Mouse (Mus musculus): ENCODE measurements around the gene Tmigd3. TPM values are rescaled to one million over a fixed set of nuclear protein-coding genes. Genes with fewer than 3 reads are reported as not detected.
"Not testable (repeated sequence)": the region's sequence is repeated elsewhere in the genome, so short reads cannot be mapped to it uniquely, and the experiment has no call there.

Tmigd3 gene
- polyA plus RNA-seq, 1 experiment = not detected

DNA sequence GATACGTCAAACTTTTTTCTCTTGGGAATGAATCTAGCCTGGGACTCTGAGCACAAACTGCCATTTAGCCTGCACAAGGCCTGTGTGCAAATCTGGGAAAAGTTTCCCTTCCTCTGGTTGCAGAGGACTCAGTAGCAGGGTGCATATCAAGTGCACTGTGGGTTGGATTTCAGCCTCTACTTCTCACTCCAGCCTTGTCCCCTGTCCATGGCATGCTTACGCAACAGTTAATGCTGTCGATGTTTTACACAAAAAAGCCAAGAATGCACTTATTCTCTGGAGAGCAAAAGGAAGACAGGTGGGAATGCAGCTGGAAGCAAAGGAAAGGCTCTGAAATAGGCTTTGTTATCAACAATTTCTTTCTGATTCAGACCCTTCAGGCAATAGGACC lies 47.6 kb downstream of the Tmigd3 start:
- TF ChIP-seq USF1 (IDR thresholded peaks at IDR 0.05; ENCODE audit: low read depth) (no peak), MYOG (IDR thresholded peaks at IDR 0.05; ENCODE audit: control insufficient read depth, extremely low read depth, insufficient read length) (no peak), CTCF (IDR thresholded peaks at IDR 0.05; ENCODE audit: control insufficient read depth, insufficient read depth, insufficient read length) (no peak), CEBPB (IDR thresholded peaks at IDR 0.05; ENCODE audit: low read depth) (no peak), MAX (IDR thresholded peaks at IDR 0.05) (no peak), FOSL1 (IDR thresholded peaks at IDR 0.05; ENCODE audit: insufficient read depth, low read length, poor library complexity, severe bottlenecking) (no peak), MYOD1 (IDR thresholded peaks at IDR 0.05; ENCODE audit: control insufficient read depth, insufficient read length, low read depth) (no peak)
- Histone ChIP-seq H3K36me3 (ENCODE audit: control insufficient read depth, insufficient read depth) (no peaks in the 10 kb centered on the region), H3K79me3 (ENCODE audit: low read depth) (no peaks in the 10 kb centered on the region), H3K79me2 (ENCODE audit: control insufficient read depth, insufficient read depth) (no peaks in the 10 kb centered on the region), H3K27me3 (ENCODE audit: control insufficient read depth, insufficient read depth, insufficient read length) (no peaks in the 10 kb centered on the region), H3ac (ENCODE audit: control insufficient read depth, insufficient read length, low read depth) (no peak overlapping the region), H3K4me3 (ENCODE audit: insufficient read depth, poor library complexity, severe bottlenecking) (no peak overlapping the region)

DNA sequence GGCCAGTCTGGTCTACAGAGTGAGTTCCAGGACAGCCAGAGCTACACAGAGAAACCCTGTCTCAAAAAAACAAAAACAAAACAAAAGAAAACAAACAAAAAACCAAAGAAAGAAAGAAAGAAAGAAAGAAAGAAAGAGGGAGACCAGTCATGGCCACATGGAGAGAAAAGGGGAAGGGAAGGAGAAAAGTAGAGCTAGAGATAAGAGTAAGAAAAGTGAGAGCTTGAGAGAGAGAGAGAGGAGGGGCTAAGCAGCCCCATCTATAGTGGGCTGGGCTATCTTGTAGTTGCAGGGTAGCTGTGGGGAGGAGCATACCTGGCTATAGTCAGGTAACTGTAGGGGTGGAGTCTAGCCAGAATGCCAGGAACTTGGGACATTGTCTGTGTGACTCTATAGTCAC lies 50.0 kb downstream of the Tmigd3 start:
- not testable (repeated sequence) for H3K36me3 ChIP-seq (ENCODE audit: control insufficient read depth, insufficient read depth); H3K27me3 ChIP-seq (ENCODE audit: control insufficient read depth, insufficient read depth, insufficient read length); H3K79me3 ChIP-seq (ENCODE audit: low read depth); H3ac ChIP-seq (ENCODE audit: control insufficient read depth, insufficient read length, low read depth); H3K4me3 ChIP-seq (ENCODE audit: insufficient read depth, poor library complexity, severe bottlenecking); H3K79me2 ChIP-seq (ENCODE audit: control insufficient read depth, insufficient read depth)

DNA sequence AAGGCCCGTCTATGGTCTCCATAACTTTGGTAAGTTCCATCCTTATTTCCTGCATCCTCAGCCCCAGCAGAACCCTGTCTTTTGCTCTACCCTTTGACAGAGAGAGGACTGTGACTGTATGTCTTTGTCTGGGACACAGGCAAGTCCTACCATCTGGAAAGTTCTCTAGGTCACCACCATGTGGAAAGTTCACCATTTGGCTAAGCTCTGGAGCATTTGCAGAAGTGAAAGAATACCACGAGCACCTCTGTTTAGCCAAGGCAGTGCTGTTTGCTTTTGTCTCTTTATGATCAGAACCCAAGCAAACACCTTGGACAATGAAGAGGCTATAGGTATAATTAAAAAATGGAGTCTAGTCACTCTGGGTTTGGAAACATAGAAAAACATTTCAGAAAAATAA lies 51.3 kb downstream of the Tmigd3 start:
- TF ChIP-seq MAX (IDR thresholded peaks at IDR 0.05) = no peak
- TF ChIP-seq CEBPB (IDR thresholded peaks at IDR 0.05; ENCODE audit: low read depth) = no peak
- no peak for TF ChIP-seq CTCF (IDR thresholded peaks at IDR 0.05; ENCODE audit: control insufficient read depth, insufficient read depth, insufficient read length)
- TF ChIP-seq MYOD1 (IDR thresholded peaks at IDR 0.05; ENCODE audit: control insufficient read depth, insufficient read length, low read depth) = no peak
- no peak for TF ChIP-seq FOSL1 (IDR thresholded peaks at IDR 0.05; ENCODE audit: insufficient read depth, low read length, poor library complexity, severe bottlenecking)
- TF ChIP-seq USF1 (IDR thresholded peaks at IDR 0.05; ENCODE audit: low read depth) = no peak
- no peak for TF ChIP-seq MYOG (IDR thresholded peaks at IDR 0.05; ENCODE audit: control insufficient read depth, extremely low read depth, insufficient read length)

GRCm38 (mm10) chr3:105924616-105925015 lies 53.9 kb downstream of the Tmigd3 start:
- H3ac ChIP-seq (ENCODE audit: control insufficient read depth, insufficient read length, low read depth) = no peak overlapping the region

More for the DNA sequence above, 51.3 kb downstream of the Tmigd3 start:
- Histone ChIP-seq H3ac (ENCODE audit: control insufficient read depth, insufficient read length, low read depth) (no peak overlapping the region), H3K4me3 (ENCODE audit: insufficient read depth, poor library complexity, severe bottlenecking) (no peak overlapping the region), H3K79me3 (ENCODE audit: low read depth) (no peaks in the 10 kb centered on the region), H3K36me3 (ENCODE audit: control insufficient read depth, insufficient read depth) (no peaks in the 10 kb centered on the region), H3K27me3 (ENCODE audit: control insufficient read depth, insufficient read depth, insufficient read length) (no peaks in the 10 kb centered on the region), H3K79me2 (ENCODE audit: control insufficient read depth, insufficient read depth) (no peaks in the 10 kb centered on the region)

GRCm38 (mm10) chr3:105927561-105928194 lies 57.0 kb downstream of the Tmigd3 start:
- TF ChIP-seq MYOG (IDR thresholded peaks at IDR 0.05; ENCODE audit: control insufficient read depth, extremely low read depth, insufficient read length) = no peak
- TF ChIP-seq FOSL1 (IDR thresholded peaks at IDR 0.05; ENCODE audit: insufficient read depth, low read length, poor library complexity, severe bottlenecking) = no peak
- no peak for TF ChIP-seq USF1 (IDR thresholded peaks at IDR 0.05; ENCODE audit: low read depth)
- no peak for TF ChIP-seq MAX (IDR thresholded peaks at IDR 0.05)
- TF ChIP-seq CEBPB (IDR thresholded peaks at IDR 0.05; ENCODE audit: low read depth) = no peak
- no peak for TF ChIP-seq MYOD1 (IDR thresholded peaks at IDR 0.05; ENCODE audit: control insufficient read depth, insufficient read length, low read depth)
- TF ChIP-seq CTCF (IDR thresholded peaks at IDR 0.05; ENCODE audit: control insufficient read depth, insufficient read depth, insufficient read length) = no peak
- Histone ChIP-seq H3K36me3 (ENCODE audit: control insufficient read depth, insufficient read depth) (no peaks in the 10 kb centered on the region), H3K4me3 (ENCODE audit: insufficient read depth, poor library complexity, severe bottlenecking) (no peak overlapping the region), H3K79me3 (ENCODE audit: low read depth) (no peaks in the 10 kb centered on the region), H3ac (ENCODE audit: control insufficient read depth, insufficient read length, low read depth) (no peak overlapping the region), H3K27me3 (ENCODE audit: control insufficient read depth, insufficient read depth, insufficient read length) (no peaks in the 10 kb centered on the region), H3K79me2 (ENCODE audit: control insufficient read depth, insufficient read depth) (no peaks in the 10 kb centered on the region)

More at GRCm38 (mm10) chr3:105924616-105925015, 53.9 kb downstream of the Tmigd3 start:
- Histone ChIP-seq H3K4me3 (ENCODE audit: insufficient read depth, poor library complexity, severe bottlenecking) (no peak overlapping the region), H3K79me2 (ENCODE audit: control insufficient read depth, insufficient read depth) (no peaks in the 10 kb centered on the region), H3K79me3 (ENCODE audit: low read depth) (no peaks in the 10 kb centered on the region), H3K27me3 (ENCODE audit: control insufficient read depth, insufficient read depth, insufficient read length) (no peaks in the 10 kb centered on the region), H3K36me3 (ENCODE audit: control insufficient read depth, insufficient read depth) (no peaks in the 10 kb centered on the region)
- no peak for TF ChIP-seq USF1 (IDR thresholded peaks at IDR 0.05; ENCODE audit: low read depth)
- no peak for TF ChIP-seq FOSL1 (IDR thresholded peaks at IDR 0.05; ENCODE audit: insufficient read depth, low read length, poor library complexity, severe bottlenecking)
- TF ChIP-seq MAX (IDR thresholded peaks at IDR 0.05) = no peak
- no peak for TF ChIP-seq CEBPB (IDR thresholded peaks at IDR 0.05; ENCODE audit: low read depth)
- TF ChIP-seq CTCF (IDR thresholded peaks at IDR 0.05; ENCODE audit: control insufficient read depth, insufficient read depth, insufficient read length) = no peak
- TF ChIP-seq MYOG (IDR thresholded peaks at IDR 0.05; ENCODE audit: control insufficient read depth, extremely low read depth, insufficient read length) = no peak
- no peak for TF ChIP-seq MYOD1 (IDR thresholded peaks at IDR 0.05; ENCODE audit: control insufficient read depth, insufficient read length, low read depth)

DNA sequence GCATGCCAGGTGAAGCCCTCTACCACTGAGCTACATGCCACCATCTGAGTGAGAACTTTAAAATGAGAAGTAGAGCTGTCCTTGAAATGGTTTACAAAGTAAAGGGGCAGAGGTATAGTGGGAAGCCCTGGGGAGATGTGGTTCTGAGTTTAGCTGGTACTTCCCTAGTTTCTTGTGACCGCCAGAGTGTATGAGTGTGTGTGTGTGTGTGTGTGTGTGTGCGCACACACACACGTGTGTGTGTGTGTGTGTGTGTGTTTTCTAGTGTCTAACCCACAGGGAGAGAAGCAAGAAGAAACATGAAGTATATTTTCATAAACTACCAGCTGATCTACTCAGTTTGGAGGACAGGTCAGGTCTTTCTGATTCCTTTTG lies 57.5 kb downstream of the Tmigd3 start:
- Histone ChIP-seq H3K79me3 (ENCODE audit: low read depth) (no peaks in the 10 kb centered on the region), H3K27me3 (ENCODE audit: control insufficient read depth, insufficient read depth, insufficient read length) (no peaks in the 10 kb centered on the region), H3K79me2 (ENCODE audit: control insufficient read depth, insufficient read depth) (no peaks in the 10 kb centered on the region), H3K36me3 (ENCODE audit: control insufficient read depth, insufficient read depth) (no peaks in the 10 kb centered on the region), H3ac (ENCODE audit: control insufficient read depth, insufficient read length, low read depth) (no peak overlapping the region), H3K4me3 (ENCODE audit: insufficient read depth, poor library complexity, severe bottlenecking) (no peak overlapping the region)
- no peak for TF ChIP-seq MAX (IDR thresholded peaks at IDR 0.05)
- no peak for TF ChIP-seq CEBPB (IDR thresholded peaks at IDR 0.05; ENCODE audit: low read depth)
